8 mouse cellular contexts compared by ENCODE assay signal in the genomic region with DNA sequence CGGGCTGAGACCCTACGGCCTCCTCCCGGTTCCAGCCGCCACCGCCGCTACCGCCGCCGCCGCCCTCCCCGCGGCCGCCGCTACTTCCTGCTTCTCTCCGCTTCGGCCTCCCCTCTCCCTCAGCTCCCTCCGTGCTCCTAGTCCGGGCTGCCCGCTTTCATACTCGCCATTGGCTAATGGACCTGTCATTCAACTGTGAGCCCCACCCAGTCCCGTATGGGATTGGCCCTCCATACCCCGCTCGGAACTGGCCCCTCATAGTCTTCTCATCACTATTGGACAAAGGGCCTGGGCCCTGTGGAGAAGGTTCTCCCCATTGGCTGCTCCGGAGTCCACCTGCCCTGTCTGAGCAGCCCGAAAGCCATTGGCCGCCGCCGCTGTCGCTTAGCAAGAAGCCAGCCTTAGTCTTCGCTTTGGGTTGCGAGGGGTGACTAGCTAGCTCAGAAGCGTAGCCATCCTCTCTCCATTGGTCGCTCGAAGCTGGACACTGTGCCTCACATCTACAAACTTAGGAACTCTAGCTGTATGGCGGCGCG. TPM values are rescaled to one million over a fixed set of nuclear protein-coding genes. Genes with fewer than 3 reads are reported as not detected.
DNase-seq lines count a peak whose midpoint lies in the region; ATAC-seq and TF ChIP-seq lines count a peak whose summit lies in the region.

A gene (minus strand): TSS at position 112 of the 536 bp plus-strand sequence.

- no peaks in the 10 kb centered on the region for H3K27me3 ChIP-seq in MEL (ENCODE audit: control insufficient read depth in 1 of 2, insufficient read depth in 2 of 2, low read length in 2 of 2)
- H3K27me3 ChIP-seq in cerebellum, adult 2 months (ENCODE audit: control insufficient read depth, insufficient read depth, low read length) = no peaks in the 10 kb centered on the region
- H3K27me3 ChIP-seq in forebrain, postnatal 0 days (ENCODE audit: insufficient read depth, low read length) = no peaks in the 10 kb centered on the region
- no peaks in the 10 kb centered on the region for H3K27me3 ChIP-seq in lung, embryonic 15.5 days

- peak; percentile 83 to 94 for TF ChIP-seq POLR2A in MEL (IDR thresholded peaks at IDR 0.05; ENCODE audit: control insufficient read depth in 1 of 2, insufficient read depth in 1 of 2, low read depth in 1 of 2, low read length in 2 of 2, poor library complexity in 1 of 2)
- peak; percentile 90 for TF ChIP-seq POLR2A in cerebellum, adult 2 months (IDR thresholded peaks at IDR 0.05; ENCODE audit: borderline replicate concordance, insufficient read depth, low read length)

- peak; percentile 98 for ATAC-seq in forebrain, postnatal 0 days
- ATAC-seq in lung, embryonic 15.5 days (ENCODE audit: borderline replicate concordance, extremely low read depth, low FRiP score, low TSS enrichment) = peak; percentile 99

- DNase-seq in MEL (ENCODE audit: low read depth, low spot score) = peak; percentile 100
- peak; percentile 100 for DNase-seq in cerebellum, adult 2 months
- DNase-seq in forebrain, postnatal 0 days = peak; percentile 99
- DNase-seq in heart, postnatal 4 days = peak; percentile 100
- DNase-seq in layer of hippocampus, adult 8-10 months (ENCODE audit: low spot score in 2 of 2) = peak; percentile 100
- DNase-seq in ovary, adult 18-20 months (ENCODE audit: low spot score) = peak; percentile 100
- peak; percentile 99 for DNase-seq in thymus, postnatal 0 days (ENCODE audit: low spot score)

- peak within 1 kb of the TSS; percentile 95 for H3K27ac ChIP-seq in MEL (ENCODE audit: control insufficient read depth, low read depth, low read length)
- peak within 1 kb of the TSS; percentile 87 for H3K27ac ChIP-seq in cerebellum, adult 2 months (ENCODE audit: insufficient read depth, low read length)
- H3K27ac ChIP-seq in forebrain, postnatal 0 days (ENCODE audit: low read depth, low read length) = peak within 1 kb of the TSS; percentile 97
- peak within 1 kb of the TSS; percentile 98 for H3K27ac ChIP-seq in lung, embryonic 15.5 days

- peaks cover 24% of the 10 kb centered on the region for H3K79me2 ChIP-seq in MEL (ENCODE audit: control insufficient read depth, insufficient read depth, low read length, poor library complexity)

- H3K4me2 ChIP-seq in forebrain, postnatal 0 days (ENCODE audit: low read depth) = peak within 1 kb of the TSS; percentile 99
- H3K4me2 ChIP-seq in lung, embryonic 15.5 days = peak within 1 kb of the TSS; percentile 84

- under 1% methylated on average over 30 of the region's 37 CpGs for WGBS in cerebellum, adult 2 months
- 2% methylated on average over 37 of the region's 37 CpGs for WGBS in forebrain, postnatal 0 days
- WGBS in lung, embryonic 15.5 days = under 1% methylated on average over 37 of the region's 37 CpGs

- peak within 1 kb of the TSS; percentile 71 for H3K4me3 ChIP-seq in MEL (ENCODE audit: control insufficient read depth in 1 of 2, insufficient read depth in 1 of 2, low read depth in 2 of 2, low read length in 2 of 2)
- H3K4me3 ChIP-seq in cerebellum, adult 2 months (replicated peaks; ENCODE audit: insufficient read depth, low read depth, low read length) = peak within 1 kb of the TSS; percentile 86
- peak within 1 kb of the TSS; percentile 77 for H3K4me3 ChIP-seq in forebrain, postnatal 0 days (ENCODE audit: low read depth, low read length)
- H3K4me3 ChIP-seq in lung, embryonic 15.5 days = peak within 1 kb of the TSS; percentile 89

- peaks cover 4 to 15% of the 10 kb centered on the region in 2 experiments for H3K4me1 ChIP-seq in MEL (ENCODE audit: control insufficient read depth in 1 of 2, insufficient read depth in 2 of 2, low read length in 2 of 2)
- H3K4me1 ChIP-seq in cerebellum, adult 2 months (ENCODE audit: control insufficient read depth, insufficient read depth, low read length) = peaks cover 24% of the 10 kb centered on the region
- H3K4me1 ChIP-seq in forebrain, postnatal 0 days (ENCODE audit: insufficient read depth) = peaks cover 12% of the 10 kb centered on the region
- peaks cover 20% of the 10 kb centered on the region for H3K4me1 ChIP-seq in lung, embryonic 15.5 days

- no peaks in the 10 kb centered on the region for H3K9me3 ChIP-seq in MEL (replicated peaks; ENCODE audit: insufficient read depth, low read length)
- H3K9me3 ChIP-seq in forebrain, postnatal 0 days (ENCODE audit: low read length) = no peaks in the 10 kb centered on the region
- H3K9me3 ChIP-seq in lung, embryonic 15.5 days = no peaks in the 10 kb centered on the region

- no peak for TF ChIP-seq EP300 in MEL (IDR thresholded peaks at IDR 0.05; ENCODE audit: low read depth in 1 of 2, low read length in 2 of 2)

- no peak for TF ChIP-seq RAD21 in MEL (IDR thresholded peaks at IDR 0.05; ENCODE audit: low read depth, low read length)

- peak within 1 kb of the TSS; percentile 83 for H3K9ac ChIP-seq in MEL (ENCODE audit: control insufficient read depth, low read depth, low read length, poor library complexity, severe bottlenecking)
- peak within 1 kb of the TSS; percentile 76 for H3K9ac ChIP-seq in forebrain, postnatal 0 days
- H3K9ac ChIP-seq in lung, embryonic 15.5 days = peak within 1 kb of the TSS; percentile 68

- TF ChIP-seq CTCF in MEL (IDR thresholded peaks at IDR 0.05 in 2 of 3, conservative IDR thresholded peaks at IDR 0.05 in 1 of 3; ENCODE audit: control insufficient read depth in 1 of 3, insufficient read depth in 1 of 3, low read depth in 2 of 3, low read length in 3 of 3, poor library complexity in 1 of 3, severe bottlenecking in 1 of 3) = 0 out of 6 replicates have a peak, but pooled peaks of 1 of the 3 experiments have one; percentile 2
- no peak for TF ChIP-seq CTCF in cerebellum, adult 2 months (IDR thresholded peaks at IDR 0.05; ENCODE audit: borderline replicate concordance, insufficient read depth, low read depth, low read length)
- TF ChIP-seq CTCF in forebrain, postnatal 0 days (IDR thresholded peaks at IDR 0.05; ENCODE audit: low read depth) = no peak

- H3K36me3 ChIP-seq in MEL (ENCODE audit: control insufficient read depth in 1 of 2, insufficient read depth in 2 of 2, low read length in 2 of 2) = peaks cover 0 to 13% of the 10 kb centered on the region in 2 experiments; a peak in 3 of 4 replicates
- peaks cover 15% of the 10 kb centered on the region for H3K36me3 ChIP-seq in forebrain, postnatal 0 days (ENCODE audit: insufficient read depth)
- H3K36me3 ChIP-seq in lung, embryonic 15.5 days = peaks cover 22% of the 10 kb centered on the region

TF ChIP-seq in MEL, 35 proteins besides CTCF, POLR2A, EP300 and RAD21 (continues in another document):
- no peak; the same call in 1 of the 2 replicates for TF ChIP-seq KAT2A (conservative IDR thresholded peaks at IDR 0.05; ENCODE audit: low read depth, low read length)
- peak; percentile 93 for TF ChIP-seq CHD2 (IDR thresholded peaks at IDR 0.05; ENCODE audit: low read length)
- no peak for TF ChIP-seq BHLHE40 (IDR thresholded peaks at IDR 0.05; ENCODE audit: borderline replicate concordance, low read depth, low read length)
- no peak for TF ChIP-seq GATA1 (IDR thresholded peaks at IDR 0.05; ENCODE audit: low read depth, low read length)
- TF ChIP-seq HCFC1 (IDR thresholded peaks at IDR 0.05; ENCODE audit: low read depth, low read length) = peak; percentile 75
- no peak for TF ChIP-seq ZKSCAN1 (IDR thresholded peaks at IDR 0.05; ENCODE audit: low read depth, low read length)
- no peak for TF ChIP-seq CHD1 (IDR thresholded peaks at IDR 0.05; ENCODE audit: low read depth, low read length)
- peak; percentile 90 for TF ChIP-seq ELF1 (IDR thresholded peaks at IDR 0.05; ENCODE audit: low read depth, low read length)
- TF ChIP-seq ZC3H11A (IDR thresholded peaks at IDR 0.05; ENCODE audit: low read depth, low read length) = no peak
- no peak for TF ChIP-seq TCF12 (IDR thresholded peaks at IDR 0.05; ENCODE audit: low read depth, low read length)
- TF ChIP-seq POLR2AphosphoS2 (IDR thresholded peaks at IDR 0.05; ENCODE audit: low read length) = peak; percentile 92
- TF ChIP-seq E2F4 (IDR thresholded peaks at IDR 0.05; ENCODE audit: borderline replicate concordance, low read depth, low read length) = no peak
- TF ChIP-seq UBTF (IDR thresholded peaks at IDR 0.05; ENCODE audit: borderline replicate concordance, insufficient read depth, low read depth, low read length) = 0 out of 2 replicates have a peak, but pooled peaks have one; percentile 49
- no peak for TF ChIP-seq GABPA (IDR thresholded peaks at IDR 0.05; ENCODE audit: low read depth, low read length)
- no peak for TF ChIP-seq MEF2A (IDR thresholded peaks at IDR 0.05; ENCODE audit: extremely low read depth, insufficient replicate concordance, low read depth, low read length, poor library complexity, severe bottlenecking)
- no peak for TF ChIP-seq ZNF384 (IDR thresholded peaks at IDR 0.05; ENCODE audit: low read depth, low read length)
- TF ChIP-seq ZMIZ1 (IDR thresholded peaks at IDR 0.05; ENCODE audit: low read depth, low read length) = peak; percentile 77; the same call in 1 of the 2 replicates
- TF ChIP-seq TAL1 (IDR thresholded peaks at IDR 0.05; ENCODE audit: low read length) = no peak
- peak; percentile 96 for TF ChIP-seq MAZ (IDR thresholded peaks at IDR 0.05; ENCODE audit: low read depth, low read length)
- no peak for TF ChIP-seq ETS1 (IDR thresholded peaks at IDR 0.05; ENCODE audit: low read depth, low read length)
- no peak for TF ChIP-seq MAX (IDR thresholded peaks at IDR 0.05; ENCODE audit: low read length)
- no peak for TF ChIP-seq RCOR1 (IDR thresholded peaks at IDR 0.05; ENCODE audit: low read depth, low read length)
- TF ChIP-seq NRF1 (IDR thresholded peaks at IDR 0.05; ENCODE audit: insufficient read depth, low read depth, low read length, poor library complexity, severe bottlenecking) = peak; percentile 56; the same call in 1 of the 2 replicates
- TF ChIP-seq MYB (IDR thresholded peaks at IDR 0.05; ENCODE audit: low read depth, low read length) = no peak
- TF ChIP-seq NELFE (IDR thresholded peaks at IDR 0.05; ENCODE audit: low read depth, low read length) = peak; percentile 95
- no peak; the same call in 1 of the 2 replicates for TF ChIP-seq TBP (IDR thresholded peaks at IDR 0.05; ENCODE audit: low read depth, low read length)

RNA-seq across cellular contexts. Expression of the gene that starts here (rescaled TPM):
- total RNA-seq in MEL (2012; rRNA removed) = 14.5 and 16.2 TPM in 2 replicates
- 10 to 100 TPM in 1 of 2 experiments, not detected in 1; 36.6 TPM for polyA plus RNA-seq in MEL (2012; ENCODE audit: insufficient read depth in 1 of 2, insufficient read length in 2 of 2, low read depth in 1 of 2, low replicate concordance in 2 of 2, missing spikeins in 1 of 2)
- polyA plus RNA-seq in cerebellum, adult 2 months (2012; rRNA removed) = 40.9 and 43.8 TPM in 2 replicates
- 20.3 and 23.1 TPM in 2 replicates for total RNA-seq in forebrain, postnatal 0 days (2014; rRNA removed)
- polyA plus RNA-seq in forebrain, postnatal 0 days (2015; fragmentation: Nextera tagmentation; extraction: Ambion mirVana) = 9.8 and 13.1 TPM in 2 replicates
- 10 to 100 TPM; 30.7 to 33.4 TPM for total RNA-seq in heart, postnatal 4 days (2021)
- 10 to 100 TPM; 25.1 to 35.1 (median 30.6) TPM for total RNA-seq in layer of hippocampus, adult 8-10 months (2022)
- 22.0 and 22.9 TPM in 2 replicates for polyA plus RNA-seq in lung, embryonic 15.5 days (2015; fragmentation: Nextera tagmentation; extraction: Ambion mirVana)
- polyA plus RNA-seq in thymus, postnatal 0 days (2015; fragmentation: Nextera tagmentation; extraction: Ambion mirVana) = 16.7 and 18.4 TPM in 2 replicates

Comparison
In these comparisons a context has a peak if more than half of its experiments do, and no peak if none do; other contexts are left out.
1. Peak in every context shown above with its lines: DNase-seq, ATAC-seq, H3K4me3 ChIP-seq and H3K27ac ChIP-seq.